Mouse (Mus musculus): ENCODE measurements at regions not wholly inside any gene's neighbourhood (a gene's known extent, or its start where the extent isn't known, plus 50 kb on each side); places are given as distances from the start of the nearest gene placed in this dataset.
"Not testable (repeated sequence)": the region's sequence is repeated elsewhere in the genome, so short reads cannot be mapped to it uniquely, and the experiment has no call there.

DNA sequence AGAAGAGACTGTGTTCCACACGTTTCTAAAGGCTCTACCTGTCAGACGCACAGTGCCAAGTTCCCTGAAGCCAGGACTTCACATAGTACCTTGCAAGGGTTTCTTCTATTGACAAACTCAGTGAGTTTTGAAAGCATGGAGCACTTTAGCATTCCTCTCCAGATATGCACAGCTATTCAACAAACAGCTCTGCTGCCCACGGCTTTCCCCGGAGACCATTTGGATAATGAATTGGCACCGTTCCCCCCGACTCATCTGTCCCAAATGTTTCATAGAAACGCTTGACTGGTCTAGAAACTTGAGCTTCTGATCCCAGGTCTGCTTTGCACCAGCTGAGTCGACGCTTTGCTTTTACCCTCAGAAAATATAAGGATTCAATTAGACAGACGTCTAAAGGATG, 162.2 kb upstream of the St6galnac5 start:
- DNase-seq (ENCODE audit: low read depth, low spot score), result no peak

DNA sequence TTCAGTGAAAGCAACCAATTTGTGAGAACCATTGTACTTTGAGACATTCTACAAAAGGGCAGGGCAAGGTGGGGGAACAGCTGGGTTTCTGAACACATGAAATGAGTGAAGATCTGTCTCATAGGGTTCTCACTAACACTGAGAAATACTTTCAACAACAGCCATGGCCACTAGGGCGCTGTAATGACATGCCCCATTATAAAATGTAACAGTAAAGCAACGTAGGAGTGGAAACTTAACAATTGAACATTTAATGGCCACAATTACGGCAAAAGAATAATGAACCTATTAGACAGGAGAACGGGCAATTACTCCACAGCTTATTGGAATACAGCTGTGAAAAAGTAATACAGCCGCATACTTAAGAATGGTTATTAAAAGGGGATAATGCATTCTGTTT, 158.9 kb upstream of the St6galnac5 start:
- no peak for DNase-seq (ENCODE audit: low read depth, low spot score)

DNA sequence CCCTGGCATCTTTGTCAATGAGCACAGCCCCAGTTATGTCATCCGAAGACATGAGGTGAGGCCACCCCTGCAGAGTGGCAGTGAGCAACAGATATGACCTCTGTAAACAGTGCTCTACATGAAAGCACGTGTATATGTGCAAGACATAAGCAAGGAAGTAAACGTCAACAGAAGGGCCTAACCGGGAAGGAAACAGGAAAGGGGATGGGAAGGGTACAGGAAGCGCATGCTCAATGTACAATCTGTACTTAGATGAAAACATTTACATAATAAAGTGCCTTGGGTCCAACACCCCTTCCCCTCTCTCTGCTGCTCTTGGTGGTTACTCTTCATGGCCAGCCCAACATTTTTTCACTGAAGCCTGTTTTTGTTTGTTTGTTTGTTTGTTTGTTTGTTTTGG, 143.3 kb upstream of the St6galnac5 start:
- DNase-seq (ENCODE audit: low read depth, low spot score), result no peak

DNA sequence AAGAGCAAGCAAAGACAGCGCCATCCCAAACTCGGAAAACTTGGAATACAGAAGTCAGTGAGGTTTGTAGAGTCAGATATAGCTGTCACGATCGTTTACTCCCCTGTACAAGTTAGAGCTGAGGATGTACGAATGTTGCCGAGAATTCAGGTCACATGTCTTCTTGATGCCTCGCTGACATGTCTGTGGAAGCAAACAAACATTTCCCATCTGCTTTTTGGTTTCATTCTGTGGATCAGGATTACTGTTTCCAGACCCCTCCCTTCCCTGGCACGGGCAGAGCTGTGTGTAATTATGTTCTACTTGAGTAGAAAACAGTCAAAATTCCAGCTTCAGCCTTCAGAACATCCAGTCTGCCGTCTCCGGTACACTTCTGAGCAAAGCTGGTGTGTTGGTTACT, 139.9 kb upstream of the St6galnac5 start:
- DNase-seq (ENCODE audit: low read depth, low spot score), result peak; percentile 13

DNA sequence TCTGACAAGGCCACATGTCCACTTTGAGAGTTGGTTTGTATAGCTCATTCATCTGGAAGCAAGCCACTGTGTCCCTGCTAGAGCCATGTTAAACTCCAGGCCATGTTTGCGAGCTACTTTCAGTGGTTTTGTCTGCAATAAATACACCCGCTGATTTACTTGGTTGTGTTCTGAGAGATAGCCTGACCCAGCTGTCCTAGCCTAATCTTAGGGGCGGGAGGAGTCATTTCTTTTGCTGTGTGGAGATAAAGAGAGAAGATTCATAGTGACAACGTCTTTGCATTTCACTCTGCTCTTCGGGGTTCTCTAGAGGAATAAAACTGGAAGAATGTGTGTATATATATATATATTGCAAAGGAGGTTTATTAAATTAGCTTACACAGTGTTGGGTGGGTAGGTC, 137.1 kb upstream of the St6galnac5 start:
- no peak for DNase-seq (ENCODE audit: low read depth, low spot score)

DNA sequence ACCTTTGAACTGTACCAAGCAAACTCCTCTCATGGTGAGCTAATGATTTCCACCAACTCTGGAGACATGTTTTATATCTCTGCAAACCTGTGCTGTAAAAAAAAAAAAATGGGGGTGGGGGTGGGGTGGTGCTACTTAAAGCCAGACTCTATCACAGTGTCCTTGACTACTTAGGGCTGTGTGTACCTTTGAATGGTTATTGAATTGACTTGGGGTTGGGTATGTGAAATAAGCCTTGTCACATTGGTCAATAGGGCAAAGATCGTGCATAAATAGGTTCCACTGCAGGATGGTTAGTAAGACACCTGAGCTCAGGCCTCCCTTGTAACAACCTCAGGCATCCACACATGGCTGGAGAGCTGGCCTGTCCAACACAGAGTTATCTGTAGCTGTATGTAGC, 136.6 kb upstream of the St6galnac5 start:
- no peak for DNase-seq (ENCODE audit: low read depth, low spot score)

DNA sequence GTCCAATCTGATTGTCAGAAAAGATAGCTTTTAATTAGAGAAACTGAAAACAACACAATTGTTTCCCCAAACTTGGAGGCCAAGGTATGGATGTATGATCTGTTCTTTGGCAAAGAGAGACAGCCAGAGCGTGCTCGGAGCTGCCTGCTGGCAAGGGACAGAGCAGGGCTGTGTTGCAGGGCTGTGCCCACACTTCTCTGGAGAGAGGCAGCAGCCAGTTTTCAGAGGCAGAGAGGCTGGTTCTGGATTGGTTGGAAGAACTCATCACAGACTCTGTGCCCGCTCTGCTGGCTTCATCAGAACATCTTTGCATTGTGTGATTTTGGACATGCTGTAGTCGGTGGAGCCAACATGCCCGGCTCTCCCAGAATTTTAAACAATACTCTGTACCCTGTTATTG, 123.5 kb upstream of the St6galnac5 start:
- peak; percentile 34 for DNase-seq (ENCODE audit: low read depth, low spot score)

DNA sequence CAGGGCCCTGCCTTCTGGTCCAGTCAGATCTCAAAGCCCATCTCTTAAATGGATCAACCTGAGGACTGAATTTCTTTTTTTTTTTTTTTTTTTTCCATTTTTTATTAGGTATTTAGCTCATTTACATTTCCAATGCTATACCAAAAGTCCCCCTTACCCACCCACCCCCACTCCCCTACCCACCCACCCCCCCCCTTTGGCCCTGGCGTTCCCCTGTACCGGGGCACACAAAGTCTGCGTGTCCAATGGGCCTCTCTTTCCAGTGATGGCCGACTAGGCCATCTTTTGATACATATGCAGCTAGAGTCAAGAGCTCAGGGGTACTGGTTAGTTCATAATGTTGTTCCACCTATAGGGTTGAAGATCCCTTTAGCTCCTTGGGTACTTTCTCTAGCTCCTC, 108.5 kb upstream of the St6galnac5 start:
- DNase-seq (ENCODE audit: low read depth, low spot score), result not testable (repeated sequence)

DNA sequence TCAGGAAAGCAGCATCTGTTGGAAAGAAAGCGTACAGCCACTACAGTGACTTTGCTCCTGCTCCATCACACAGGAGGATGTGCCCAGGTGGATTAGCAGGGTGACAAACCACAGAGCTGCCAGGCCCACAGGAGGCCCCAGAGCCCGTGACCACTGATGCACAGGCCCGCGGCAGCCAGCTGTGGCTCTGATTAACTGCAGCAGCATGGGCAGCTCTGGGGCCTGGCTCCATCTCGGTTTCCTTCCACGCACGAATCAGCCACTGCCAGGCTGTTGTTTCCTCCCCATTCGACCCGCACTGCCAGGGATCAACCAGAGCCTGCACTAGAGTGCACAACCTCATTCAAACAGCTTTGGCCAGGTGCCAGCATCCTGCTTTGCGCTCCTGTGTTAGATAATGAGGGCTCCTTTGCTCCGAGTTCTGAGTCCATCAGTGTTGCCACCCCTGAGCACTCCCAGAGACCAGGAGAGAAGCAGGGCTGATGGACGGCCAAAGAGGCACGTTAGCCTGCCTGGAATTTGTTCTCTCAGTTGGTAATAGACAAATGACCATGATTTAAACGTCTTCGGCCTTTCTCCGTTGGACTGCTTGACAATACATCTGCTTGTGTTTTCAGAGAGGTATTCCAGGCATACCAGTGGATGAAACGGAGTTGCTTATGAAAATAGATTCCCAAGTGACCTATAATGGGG, 103.2 kb upstream of the St6galnac5 start:
- no peak for DNase-seq (ENCODE audit: low read depth, low spot score)

DNA sequence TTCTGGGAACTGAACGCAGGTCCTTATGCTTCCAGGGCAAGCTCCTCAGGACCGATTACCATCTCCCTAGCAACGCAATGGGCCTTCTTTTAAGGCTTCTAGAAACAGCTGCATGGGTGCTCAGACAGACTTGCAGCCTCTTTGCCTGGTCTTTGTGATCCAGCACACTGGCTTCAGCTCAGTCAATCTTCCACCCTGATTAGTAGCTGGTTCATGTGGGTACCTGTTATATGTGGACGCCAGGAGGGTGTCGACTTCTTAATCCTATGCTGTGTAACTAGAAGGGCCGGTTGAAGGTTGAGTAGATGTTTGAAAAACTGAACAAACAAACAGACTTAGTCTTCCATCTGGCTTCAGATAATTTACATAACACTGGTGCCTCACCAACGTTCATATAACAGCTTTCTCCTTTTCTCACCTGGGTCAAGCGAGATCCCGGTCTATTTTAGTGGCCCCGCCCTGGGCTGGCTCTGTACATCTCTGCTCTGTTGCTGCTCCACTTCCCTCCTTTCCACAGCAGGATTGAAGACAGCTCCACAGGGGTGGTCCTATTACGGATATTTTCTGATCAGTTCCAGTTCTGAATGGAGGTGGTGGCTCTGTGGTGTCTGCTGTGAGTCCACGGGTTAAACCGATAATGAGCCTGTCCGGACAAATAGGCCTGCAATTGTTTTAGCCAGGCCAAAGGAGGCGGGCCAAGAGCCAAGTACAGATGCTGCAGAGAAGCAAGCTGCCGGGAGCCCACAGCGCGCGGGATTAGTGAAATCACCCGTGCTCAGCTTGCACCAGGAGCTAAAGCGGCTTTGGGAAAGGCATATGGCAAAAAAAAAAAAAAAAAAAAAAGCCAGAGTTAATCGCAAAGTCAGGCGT, 102.4 kb upstream of the St6galnac5 start:
- peak; percentile 34 for DNase-seq (ENCODE audit: low read depth, low spot score)

DNA sequence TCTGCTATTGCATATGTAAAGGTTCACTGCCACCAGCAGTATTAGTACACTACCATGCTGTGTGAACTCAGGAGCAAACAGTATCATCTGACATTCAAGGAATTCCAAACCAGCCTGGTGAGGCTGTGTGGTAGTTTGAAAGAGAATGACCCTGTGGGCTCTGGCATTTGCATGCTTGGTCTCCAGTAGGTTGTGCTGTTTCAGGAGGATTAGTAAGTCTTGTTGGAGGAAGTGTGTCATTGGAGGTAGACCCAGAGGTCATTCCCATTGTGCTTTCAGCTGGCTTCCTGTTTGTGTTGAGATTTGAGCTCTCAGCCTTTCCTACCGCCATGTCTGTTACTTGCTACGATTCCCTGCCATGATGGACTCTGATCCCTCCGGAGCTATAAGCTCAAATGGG, 98.3 kb upstream of the St6galnac5 start:
- DNase-seq (ENCODE audit: low read depth, low spot score), result no peak

DNA sequence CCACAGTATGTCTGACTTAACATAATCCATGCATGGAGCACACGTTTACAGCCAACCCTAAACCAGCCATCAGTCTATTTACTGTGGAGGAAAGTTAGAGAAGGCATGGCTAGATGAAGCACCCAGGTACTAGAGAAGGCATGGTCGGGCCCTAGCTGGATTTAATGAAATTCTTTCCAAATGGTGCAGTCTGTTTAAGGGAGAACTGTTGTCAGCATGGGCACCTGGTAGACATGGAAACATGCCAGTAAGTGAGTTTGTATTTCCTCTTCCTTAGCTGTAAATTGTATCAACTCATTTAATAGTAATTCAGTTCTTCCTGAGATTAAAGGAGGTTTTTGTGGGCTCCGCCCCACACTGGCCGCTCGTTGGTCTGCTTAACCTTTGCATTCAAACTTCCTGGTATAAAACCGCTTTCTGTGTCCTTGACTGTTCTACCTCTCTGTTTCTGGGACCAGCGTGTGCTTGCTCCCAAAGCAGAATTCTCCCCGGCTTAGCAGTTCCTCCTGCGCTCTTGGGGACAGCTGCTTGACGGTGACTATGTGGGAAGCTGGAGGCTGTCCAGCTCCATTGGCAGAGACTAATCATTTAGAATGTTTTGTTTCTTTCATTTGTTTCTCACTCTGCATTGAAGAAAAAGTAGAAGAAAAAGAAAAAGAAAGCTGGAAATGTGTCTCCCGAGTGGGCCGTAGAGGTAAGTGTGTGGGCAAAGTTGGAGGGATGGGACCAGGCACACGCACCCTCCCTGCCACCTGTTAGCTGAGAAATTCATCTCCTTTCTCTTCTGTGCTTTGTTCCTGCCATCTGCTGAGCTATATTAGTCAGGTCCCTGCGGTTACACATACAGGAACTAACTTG, 96.0 kb upstream of the St6galnac5 start:
- peak; percentile 94 for DNase-seq (ENCODE audit: low read depth, low spot score)

DNA sequence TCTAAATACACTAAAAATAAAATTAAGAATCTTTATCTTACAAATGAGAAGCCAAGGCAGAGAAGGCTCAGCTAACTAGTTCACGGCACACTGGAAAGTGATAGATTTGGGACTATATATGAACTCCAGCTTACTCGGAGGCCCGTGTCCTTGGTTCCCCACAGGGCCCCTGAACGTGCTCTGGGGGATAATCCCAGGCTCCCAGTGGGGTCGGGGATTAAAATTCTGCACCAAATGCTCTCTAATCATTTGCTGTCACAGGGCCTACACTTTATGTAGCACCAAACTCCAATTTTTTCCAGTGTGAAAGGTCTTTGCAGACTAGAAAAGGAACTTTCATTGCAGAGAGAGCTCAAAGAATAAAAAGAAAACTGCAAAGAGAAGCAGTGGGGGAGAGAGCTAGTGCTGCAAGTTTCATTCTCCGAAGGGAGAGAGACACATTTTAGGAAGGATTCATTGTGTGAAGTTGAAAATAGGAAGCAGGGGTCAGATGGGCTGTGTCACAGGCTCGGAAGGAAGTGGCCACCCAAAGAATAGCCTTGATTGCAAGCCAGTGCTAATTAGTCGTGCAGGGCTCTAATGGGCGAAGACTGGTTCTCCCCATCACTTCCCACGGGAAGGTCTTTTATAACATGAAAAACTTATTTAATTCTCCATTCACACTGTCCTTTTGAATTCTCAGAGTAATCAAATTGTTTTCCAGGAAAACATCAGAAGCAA, 90.3 kb upstream of the St6galnac5 start:
- DNase-seq (ENCODE audit: low read depth, low spot score), result no peak

DNA sequence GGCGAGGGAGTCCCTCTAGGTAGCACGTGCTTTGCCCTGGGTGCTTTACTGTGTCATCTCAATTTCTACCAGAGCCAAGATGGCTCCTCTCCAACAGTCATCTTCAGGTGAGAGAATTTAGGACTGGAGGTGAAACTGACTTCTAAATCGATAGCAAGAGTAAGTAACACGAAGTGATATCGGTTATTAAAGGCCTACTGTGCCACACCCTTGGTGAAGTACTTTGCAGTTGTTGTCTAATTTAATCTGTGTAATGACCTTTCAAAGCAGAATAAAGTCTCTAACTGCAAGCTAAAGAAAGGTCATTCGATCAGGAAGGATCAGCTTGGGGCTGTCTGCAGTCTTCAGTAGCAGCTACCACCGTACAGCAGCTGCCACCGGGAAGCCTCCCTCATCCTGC, 89.5 kb upstream of the St6galnac5 start:
- no peak for DNase-seq (ENCODE audit: low read depth, low spot score)

DNA sequence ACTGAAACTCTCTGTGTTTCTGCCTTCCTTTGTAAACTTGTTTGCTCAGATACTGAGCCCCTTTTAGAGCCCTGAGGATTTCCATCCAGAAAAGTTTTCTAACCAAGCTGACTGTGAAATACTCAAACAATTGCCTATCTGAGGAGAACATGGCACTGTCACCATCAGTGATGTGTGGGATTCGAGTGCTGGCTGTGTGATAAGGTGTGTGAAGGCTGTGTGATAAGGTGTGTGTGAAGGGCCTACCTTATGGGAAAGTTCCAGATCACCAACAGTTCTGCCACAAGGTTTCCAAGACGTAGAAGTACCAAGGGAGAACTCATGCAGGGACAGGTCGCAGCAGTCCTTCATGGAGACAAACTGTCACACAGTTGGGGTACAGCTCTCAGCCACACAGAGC, 89.1 kb upstream of the St6galnac5 start:
- no peak for DNase-seq (ENCODE audit: low read depth, low spot score)

DNA sequence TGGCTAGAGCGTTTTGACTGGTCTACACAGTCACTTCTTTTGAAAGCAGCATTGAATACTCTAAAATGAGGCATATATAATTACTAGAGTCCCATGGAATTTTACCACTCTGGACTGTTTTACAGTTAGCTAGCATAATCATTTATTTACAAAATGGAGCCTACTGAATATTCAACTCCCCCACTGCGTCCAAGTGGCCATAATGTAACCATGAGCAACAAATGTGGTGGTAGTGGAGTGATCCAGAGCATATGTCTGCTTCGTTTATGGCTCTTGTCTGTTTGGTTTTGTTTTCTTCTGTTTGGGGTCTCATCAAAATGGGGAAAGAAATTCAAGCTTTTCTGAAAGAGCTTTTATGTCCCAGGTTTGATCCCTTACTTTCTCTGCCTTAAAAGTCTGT, 83.8 kb upstream of the St6galnac5 start:
- no peak for DNase-seq (ENCODE audit: low read depth, low spot score)

DNA sequence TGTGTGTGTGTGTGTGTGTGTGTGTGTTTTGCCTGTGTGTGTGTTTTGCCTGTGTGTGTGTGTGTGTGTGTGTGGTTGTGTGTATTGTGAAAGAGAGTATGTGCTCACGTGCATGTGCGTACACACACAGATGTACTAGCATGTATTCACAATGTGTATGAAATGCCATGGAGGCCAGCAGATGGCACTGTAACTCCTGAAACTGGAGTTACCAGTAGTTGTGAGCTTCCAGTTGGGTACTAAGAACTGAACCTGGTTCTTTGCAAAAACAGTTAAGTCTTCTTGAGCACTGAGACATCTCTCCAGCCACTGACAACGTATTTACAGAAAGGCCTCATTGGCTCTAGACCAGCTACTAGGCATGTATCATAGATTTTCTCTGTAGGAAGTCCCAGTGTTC, 71.1 kb upstream of the St6galnac5 start:
- no peak for DNase-seq (ENCODE audit: low read depth, low spot score)

DNA sequence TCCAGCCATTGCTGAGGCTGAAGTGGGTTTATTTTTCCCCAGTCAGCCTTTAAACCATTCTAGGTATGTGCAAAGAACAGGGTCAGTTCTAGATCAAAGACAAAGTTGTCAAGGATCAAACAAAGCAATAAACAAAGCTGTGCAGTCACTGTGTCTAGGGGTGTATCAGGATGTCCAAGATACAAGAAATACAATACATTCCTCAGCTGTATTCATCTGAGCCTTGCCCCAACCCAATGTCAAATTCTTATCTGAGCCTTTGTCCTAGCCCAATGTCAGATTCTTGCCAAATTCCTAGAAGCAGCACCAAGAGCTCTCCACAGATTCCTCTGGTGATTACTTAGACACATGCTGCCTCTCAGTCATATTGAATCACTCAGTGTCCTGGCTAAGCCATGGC, 69.5 kb upstream of the St6galnac5 start:
- DNase-seq (ENCODE audit: low read depth, low spot score), result no peak

DNA sequence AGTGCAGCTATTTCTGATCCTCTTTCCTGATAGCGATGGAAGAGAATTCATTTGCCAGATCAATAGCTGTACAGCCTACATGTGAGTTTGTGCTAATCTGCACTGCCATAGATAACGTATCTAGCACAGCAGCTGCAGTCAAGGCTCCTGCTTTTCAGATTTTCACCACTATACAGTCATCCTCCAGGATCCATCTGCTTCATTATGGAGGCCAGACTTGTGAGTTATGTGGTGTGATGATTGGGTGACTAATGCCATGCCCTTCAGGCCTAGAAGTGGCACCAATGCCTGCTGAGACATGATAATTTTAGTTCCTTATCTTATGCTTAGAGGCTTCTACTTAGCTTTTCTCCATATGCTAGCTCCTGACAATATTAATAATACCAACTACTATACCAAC, 63.3 kb upstream of the St6galnac5 start:
- DNase-seq (ENCODE audit: low read depth, low spot score), result no peak

DNA sequence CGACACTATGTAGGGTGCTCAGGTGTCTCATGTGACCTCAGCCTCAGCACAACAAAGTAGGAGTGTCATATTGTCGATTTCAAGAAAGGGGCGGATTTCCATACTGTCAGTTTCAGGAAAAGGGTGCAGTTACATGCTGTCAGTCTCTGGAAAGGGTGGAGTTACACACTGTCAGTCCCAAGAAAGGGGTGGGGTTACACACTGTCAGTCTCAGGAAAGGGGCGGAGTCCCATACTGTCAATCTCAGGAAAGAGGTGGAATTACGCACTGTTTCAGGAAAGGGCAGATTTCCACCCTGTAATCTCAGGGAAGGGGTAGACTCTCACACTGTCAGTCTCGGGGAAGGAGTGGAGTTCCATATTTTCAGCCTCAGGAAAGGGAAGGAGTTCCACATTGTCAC, 51.9 kb upstream of the St6galnac5 start:
- DNase-seq (ENCODE audit: low read depth, low spot score), result no peak

Measured in telencephalon, adult 2 months (tissue).